Mouse (Mus musculus) urinary bladder, postnatal 36 days (tissue): Measurements from ENCODE around the gene Idh3g.
"Not testable (repeated sequence)": the region's sequence is repeated elsewhere in the genome, so short reads cannot be mapped to it uniquely, and the experiment has no call there.

Experiments used
- DNase-seq, 2 experiments: peaks; one replicate each; pipeline ENCODE4 v3.0.0; 2022; ENCODE audit warnings: low spot score in 2 of 2, mixed read lengths in 1 of 2

The Idh3g gene

GRCm38 (mm10) chrX:73756334-73757140 is 30.2 kb downstream of the Idh3g start, which contains the start of gene Plxnb3:
Plxnb3 (plus strand) TSS chrX:73757090.
- no peak for DNase-seq

- DNase-seq, result no peak
Observed at GRCm38 (mm10) chrX:73748977-73749376, 37.7 kb downstream of the Idh3g start.

DNA sequence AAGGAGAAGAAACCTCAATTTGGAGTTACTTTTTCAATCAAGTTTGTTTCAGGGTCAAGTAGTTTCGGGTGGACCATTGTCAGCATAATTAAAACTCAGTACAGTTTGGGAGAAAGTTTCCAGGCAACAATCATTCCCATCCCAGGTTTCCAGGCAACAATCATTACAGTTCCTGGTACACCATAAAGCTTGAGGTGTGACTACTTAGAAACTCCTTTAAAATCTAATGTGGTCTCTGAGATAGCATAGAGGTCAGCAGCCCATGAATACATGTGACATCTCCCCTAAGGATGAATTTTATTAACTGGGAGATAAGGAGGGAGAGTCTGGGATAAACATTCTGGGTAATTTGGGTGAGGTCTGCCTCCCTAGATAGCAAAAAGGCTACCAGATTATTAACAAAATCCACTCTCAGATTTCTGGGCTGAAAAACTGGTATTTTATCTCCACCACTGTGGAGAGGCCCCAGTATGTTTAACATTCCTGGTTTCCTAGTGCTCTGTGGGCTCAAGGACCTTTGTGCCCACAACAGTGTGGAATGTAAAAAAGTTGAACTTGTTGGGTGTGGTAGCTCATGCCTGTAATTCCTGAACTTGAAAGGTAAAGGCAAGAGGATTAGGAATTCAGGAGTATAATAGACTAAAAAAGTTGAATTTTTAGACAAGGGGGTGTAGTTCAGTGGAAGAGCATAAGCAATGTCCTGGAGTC is 41.8 kb downstream of the Idh3g start:
- no peak for DNase-seq

GRCm38 (mm10) chrX:73739841-73740240 is 46.9 kb downstream of the Idh3g start:
- not testable (repeated sequence) for DNase-seq

DNA sequence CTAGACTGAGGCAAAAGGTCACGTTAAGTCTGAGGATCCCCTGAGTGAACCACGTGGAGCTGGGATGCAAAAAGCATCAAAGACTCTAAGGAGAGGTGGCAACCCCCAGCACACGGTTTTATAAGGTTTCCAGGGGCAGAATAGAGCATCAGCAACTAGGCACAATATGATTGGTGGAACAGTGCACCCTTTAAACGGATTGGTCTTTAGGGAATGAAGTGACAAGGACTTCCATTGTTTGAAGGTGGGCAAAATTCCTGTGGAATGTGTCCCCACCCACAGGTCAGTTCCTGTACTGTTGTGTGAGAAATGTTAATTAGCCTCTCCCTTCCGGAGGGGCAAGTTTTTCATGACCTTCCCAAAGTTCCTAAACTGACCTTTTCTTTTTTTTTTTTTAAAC is 47.5 kb downstream of the Idh3g start:
- no peak for DNase-seq

DNA sequence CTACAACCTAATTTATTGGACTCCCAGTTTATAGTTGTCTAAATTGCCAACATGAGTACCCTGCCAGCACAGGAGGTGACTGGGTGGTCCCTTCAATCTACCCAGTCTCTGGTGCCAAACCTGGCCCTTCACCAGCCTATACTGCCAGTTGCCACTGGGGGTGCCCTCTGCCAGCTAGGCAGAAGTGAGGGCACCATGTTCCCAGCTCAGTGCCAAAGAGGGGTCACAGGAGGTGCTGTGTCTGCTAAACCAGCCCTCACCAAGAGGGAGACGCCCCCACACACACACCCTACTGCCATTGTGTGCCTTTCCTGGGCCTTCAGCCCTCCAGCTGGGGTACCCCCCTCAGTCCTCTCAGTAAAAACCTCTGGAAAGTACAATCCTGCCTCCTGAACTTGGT is 48.5 kb downstream of the Idh3g start:
- DNase-seq, result no peak

DNA sequence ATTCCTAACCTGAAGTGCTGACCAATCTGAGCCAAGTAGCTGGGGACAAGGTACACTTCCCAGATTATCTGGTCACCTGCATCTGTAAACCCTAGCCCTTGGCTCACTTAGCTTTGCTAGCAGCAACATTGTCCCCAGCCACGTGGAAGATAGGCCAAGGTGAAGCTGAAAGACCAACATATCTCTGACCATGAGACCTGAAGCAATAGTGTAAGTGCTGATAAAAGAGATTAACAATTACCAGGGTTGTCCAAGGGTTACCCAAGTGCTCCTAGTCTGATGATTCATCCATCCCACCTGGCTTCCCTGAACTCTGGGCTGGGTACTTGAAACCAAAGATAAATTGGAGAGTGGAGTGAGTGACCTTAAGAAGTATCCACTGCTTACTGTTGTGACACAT is 55.8 kb downstream of the Idh3g start:
- DNase-seq, result no peak
